23 mouse cellular contexts compared by ENCODE assay signal in the genomic region with DNA sequence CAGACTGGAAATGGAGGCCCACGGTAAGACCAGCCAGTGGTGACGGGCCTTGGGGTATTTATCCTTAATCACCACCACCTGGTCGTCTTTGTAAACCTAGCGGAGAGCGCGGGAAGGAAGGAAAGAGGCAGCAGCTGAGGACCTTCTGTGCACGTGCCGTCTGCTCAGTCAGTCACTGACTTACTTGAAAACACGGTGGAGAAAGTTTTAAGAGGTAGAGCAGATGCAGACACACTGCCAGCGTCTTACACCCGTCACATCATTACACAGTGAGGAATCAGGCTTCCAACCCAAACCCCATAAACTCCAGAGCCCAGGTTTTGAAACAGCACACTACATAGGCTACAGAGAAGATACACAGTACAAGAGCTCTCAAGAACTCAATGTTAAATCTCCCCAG.
"Had no signal": no experiment of that assay in that cellular context is flagged by ENCODE, and none has a peak within 500 bp of the region (broad histone marks: within the 10 kb centered on the region; RNA-seq: fewer than 3 reads in every experiment).

No protein-coding gene starts in this region.

- H3K4me3 ChIP-seq: heart, embryonic 10.5 days; heart, embryonic 12.5 days; hindbrain, embryonic 13.5 days; hindbrain, embryonic 15.5 days; liver, embryonic 13.5 days; liver, embryonic 15.5 days had no signal

- H3K9ac ChIP-seq: heart, embryonic 12.5 days; hindbrain, embryonic 13.5 days; hindbrain, embryonic 15.5 days; liver, embryonic 13.5 days; liver, embryonic 15.5 days; liver, postnatal 0 days had no signal

- ATAC-seq: hindbrain, postnatal 0 days; intestine, embryonic 16.5 days; liver, postnatal 0 days had no signal

- H3K4me1 ChIP-seq: heart, embryonic 10.5 days; heart, embryonic 12.5 days; hindbrain, embryonic 13.5 days; hindbrain, embryonic 15.5 days; liver, embryonic 13.5 days; liver, embryonic 15.5 days had no signal

- H3K4me2 ChIP-seq: heart, embryonic 12.5 days; hindbrain, embryonic 13.5 days; hindbrain, embryonic 15.5 days; liver, embryonic 11.5 days; liver, embryonic 13.5 days; liver, embryonic 15.5 days had no signal

- DNase-seq: gastrocnemius, postnatal 14 days; gastrocnemius, postnatal 36 days; heart, adult 18-20 months; heart, postnatal 10 days; kidney, adult 11 months; kidney, adult 2 months; kidney, postnatal 10 days; kidney, postnatal 25 days; kidney, postnatal 4 days; layer of hippocampus, adult 9-11 months; layer of hippocampus, postnatal 36 days; left cerebral cortex, postnatal 4 days; liver; liver, embryonic 13.5 days; liver, postnatal 0 days had no signal

- H3K27me3 ChIP-seq: heart, embryonic 12.5 days; hindbrain, embryonic 13.5 days; hindbrain, embryonic 15.5 days; liver, embryonic 13.5 days; liver, embryonic 15.5 days had no signal

- H3K27ac ChIP-seq: heart, embryonic 10.5 days; hindbrain, embryonic 13.5 days; hindbrain, embryonic 15.5 days; hindbrain, postnatal 0 days; liver, embryonic 13.5 days; liver, embryonic 15.5 days had no signal

- H3K9me3 ChIP-seq: heart, embryonic 10.5 days; heart, embryonic 12.5 days; hindbrain, embryonic 13.5 days; hindbrain, embryonic 15.5 days; liver, embryonic 13.5 days; liver, embryonic 15.5 days had no signal
